Mouse (Mus musculus): Measurements from ENCODE around the gene Crybb3. TPM values are rescaled to one million over a fixed set of nuclear protein-coding genes. Genes with fewer than 3 reads are reported as not detected.

Gene Crybb3
- polyA plus RNA-seq, 1 experiment from 2014 or later, result 0.95 TPM

DNA sequence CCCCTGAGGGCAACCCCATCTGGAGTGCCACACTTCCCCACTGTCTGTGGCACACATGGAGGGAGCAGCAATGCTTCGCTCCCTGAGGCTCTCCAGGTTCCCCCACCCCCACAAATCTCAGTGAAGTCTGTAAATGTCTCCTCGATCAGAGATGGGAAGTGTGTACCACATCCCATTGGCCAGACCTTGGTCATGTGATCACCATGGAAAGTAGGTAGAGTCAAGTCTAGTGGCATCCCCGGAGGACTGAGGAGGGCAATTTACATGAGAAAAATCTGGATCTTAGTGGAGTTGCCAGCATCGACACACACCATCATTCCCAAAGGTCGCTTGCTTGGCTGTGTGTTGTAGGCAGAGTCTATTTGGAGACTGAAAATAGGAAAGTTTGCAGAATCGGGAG is 42.8 kb downstream of the Crybb3 start:
- no peak overlapping the region for H3K4me2 ChIP-seq
- H3K9me3 ChIP-seq, result no peaks in the 10 kb centered on the region
- no peak overlapping the region for H3K27ac ChIP-seq
- no peaks in the 10 kb centered on the region for H3K36me3 ChIP-seq (replicated peaks)
- no peak overlapping the region for H3K4me3 ChIP-seq (replicated peaks)
- 81% methylated on average over 6 of the region's 6 CpGs for WGBS
- H3K4me1 ChIP-seq, result peaks cover 27% of the 10 kb centered on the region
- no peaks in the 10 kb centered on the region for H3K27me3 ChIP-seq
- no peak for ATAC-seq (ENCODE audit: low FRiP score)
- H3K9ac ChIP-seq, result no peak overlapping the region

GRCm38 (mm10) chr5:113035094-113036047 is 46.0 kb downstream of the Crybb3 start:
- H3K36me3 ChIP-seq (replicated peaks), result no peaks in the 10 kb centered on the region

GRCm38 (mm10) chr5:113031201-113031754 is 50.1 kb downstream of the Crybb3 start:
- Histone ChIP-seq H3K27ac (peak overlapping the region; percentile 3; the same call in 1 of the 2 replicates), H3K4me2 (no peak overlapping the region)

More at GRCm38 (mm10) chr5:113035094-113036047, 46.0 kb downstream of the Crybb3 start:
- Histone ChIP-seq H3K4me1 (peaks cover 19% of the 10 kb centered on the region), H3K27me3 (no peaks in the 10 kb centered on the region), H3K4me2 (no peak overlapping the region), H3K9ac (no peak overlapping the region), H3K4me3 (replicated peaks) (no peak overlapping the region), H3K27ac (peak overlapping the region; percentile 43; the same call in 1 of the 2 replicates), H3K9me3 (no peaks in the 10 kb centered on the region)
- ATAC-seq (ENCODE audit: low FRiP score), result no peak
- WGBS, result 69% methylated on average over 10 of the region's 10 CpGs

GRCm38 (mm10) chr5:113030082-113030481 is 51.3 kb downstream of the Crybb3 start:
- Histone ChIP-seq H3K4me2 (no peak overlapping the region), H3K27me3 (no peaks in the 10 kb centered on the region), H3K4me1 (peaks cover 17% of the 10 kb centered on the region), H3K27ac (no peak overlapping the region), H3K9me3 (no peaks in the 10 kb centered on the region), H3K36me3 (replicated peaks) (no peaks in the 10 kb centered on the region), H3K4me3 (replicated peaks) (no peak overlapping the region), H3K9ac (no peak overlapping the region)
- 73% methylated on average over 3 of the region's 3 CpGs for WGBS
- ATAC-seq (ENCODE audit: low FRiP score), result no peak

More at GRCm38 (mm10) chr5:113031201-113031754, 50.1 kb downstream of the Crybb3 start:
- no peak for ATAC-seq (ENCODE audit: low FRiP score)
- Histone ChIP-seq H3K36me3 (replicated peaks) (no peaks in the 10 kb centered on the region), H3K9ac (no peak overlapping the region), H3K4me1 (peaks cover 19% of the 10 kb centered on the region), H3K27me3 (no peaks in the 10 kb centered on the region), H3K4me3 (replicated peaks) (no peak overlapping the region), H3K9me3 (no peaks in the 10 kb centered on the region)
- 70% methylated on average over 15 of the region's 15 CpGs for WGBS

- 0 out of 2 replicates have a peak, but pooled peaks cover 3% of the 10 kb centered on the region for H3K27me3 ChIP-seq
- 90% methylated on average over 5 of the region's 5 CpGs for WGBS
- H3K4me3 ChIP-seq (replicated peaks), result no peak overlapping the region
- peaks cover 35% of the 10 kb centered on the region for H3K4me1 ChIP-seq
- H3K27ac ChIP-seq, result no peak overlapping the region
- H3K9me3 ChIP-seq, result no peaks in the 10 kb centered on the region
- ATAC-seq (ENCODE audit: low FRiP score), result no peak
- no peaks in the 10 kb centered on the region for H3K36me3 ChIP-seq (replicated peaks)
- H3K9ac ChIP-seq, result no peak overlapping the region
- no peak overlapping the region for H3K4me2 ChIP-seq
These were observed 54.7 kb downstream of the Crybb3 start for GRCm38 (mm10) chr5:113026706-113027105.

Other genes starting within 250 kb of the Crybb3 start
- gene Myo18b, start 185.2 kb downstream of the Crybb3 start, polyA plus RNA-seq (2016; fragmentation: Nextera tagmentation; extraction: Ambion mirVana), result 0.65 and 0.83 TPM in 2 replicates
- 8.0 and 9.4 TPM in 2 replicates for gene Grk3, start 65.8 kb downstream of the Crybb3 start, polyA plus RNA-seq (2016; fragmentation: Nextera tagmentation; extraction: Ambion mirVana)
- gene Crybb2, start 11.5 kb downstream of the Crybb3 start, polyA plus RNA-seq (2016; fragmentation: Nextera tagmentation; extraction: Ambion mirVana), result not detected in 2 replicates
- 4.5 and 6.1 TPM in 2 replicates for gene 2900026A02Rik, start 139.7 kb upstream of the Crybb3 start, polyA plus RNA-seq (2016; fragmentation: Nextera tagmentation; extraction: Ambion mirVana)
- 0.20 and 0.28 TPM in 2 replicates for gene Tmem211, start 145.3 kb upstream of the Crybb3 start, polyA plus RNA-seq (2016; fragmentation: Nextera tagmentation; extraction: Ambion mirVana)
- gene Sgsm1, start 229.2 kb upstream of the Crybb3 start, polyA plus RNA-seq (2016; fragmentation: Nextera tagmentation; extraction: Ambion mirVana), result 14.3 and 14.8 TPM in 2 replicates

Measured in forebrain, embryonic 12.5 days (tissue).